Mouse (Mus musculus) thymus, adult 2 months (tissue): ENCODE results near the gene Smyd1. TPM values are rescaled to one million over a fixed set of nuclear protein-coding genes. Genes with fewer than 3 reads are reported as not detected.

ENCODE experiments used
- DNase-seq: peaks from one replicate; pipeline ENCODE4 v3.0.0; 2021
- H3K27ac ChIP-seq: fragments of 200-500 bp; 2 replicates; pipeline ENCODE4 v1.5.1; 2012; ENCODE audit warnings: low read length, control low read depth; ENCODE audit not compliant: control insufficient read depth, insufficient read depth
- H3K27me3 ChIP-seq: fragments of 200-500 bp; 2 replicates; pipeline ENCODE4 v1.6.1; 2012; ENCODE audit warnings: mild to moderate bottlenecking, low read length, moderate library complexity, mixed read lengths; ENCODE audit not compliant: control insufficient read depth, insufficient read depth
- H3K36me3 ChIP-seq: fragments of 200-500 bp; 2 replicates; pipeline ENCODE4 v1.6.1; 2012; ENCODE audit warnings: mild to moderate bottlenecking, low read length, moderate library complexity; ENCODE audit not compliant: control insufficient read depth, insufficient read depth
- H3K4me1 ChIP-seq: fragments of 200-500 bp; replicated peaks from 2 replicates; pipeline ENCODE4 v1.6.1; 2012; ENCODE audit warnings: low read length; ENCODE audit not compliant: control insufficient read depth, insufficient read depth
- H3K4me3 ChIP-seq: fragments of 200-500 bp; 2 replicates; pipeline ENCODE4 v1.5.1; 2012; ENCODE audit warnings: mild to moderate bottlenecking, low read length, control low read depth, moderate library complexity; ENCODE audit not compliant: control insufficient read depth, insufficient read depth
- CTCF ChIP-seq: fragments of 200-500 bp; IDR thresholded peaks from 2 replicates; pipeline ENCODE4 v1.5.1; 2012; ENCODE audit warnings: mild to moderate bottlenecking, control low read depth, low read length, moderate library complexity, borderline replicate concordance; ENCODE audit not compliant: control insufficient read depth, poor library complexity, insufficient read depth; ENCODE audit errors: extremely low read depth
- POLR2A ChIP-seq: fragments of 200-500 bp; IDR thresholded peaks from 2 replicates; pipeline ENCODE4 v1.6.1; 2012; ENCODE audit warnings: mild to moderate bottlenecking, low read length, control low read depth, moderate library complexity; ENCODE audit not compliant: control insufficient read depth, poor library complexity, insufficient read depth; ENCODE audit errors: extremely low read depth
- WGBS: fragments of 180-500 bp; shearing (Covaris S2); methylation state at CpG from one replicate; pipeline ENCODE4 v1.1.7; 2018; 5-methylcytosine and 5-hydroxymethylcytosine counted together
- polyA plus RNA-seq: library from polyadenylated mRNA; depleted of rRNA; stranded (reverse); fragments of >200 nt; gene quantifications from 2 replicates; pipeline ENCODE4 v1.2.3, GENCODE M21; 2012; rRNA removed

Gene Smyd1
- polyA plus RNA-seq, 1 experiment, result 15.1 TPM

- H3K27me3 ChIP-seq, result no peaks in the 10 kb centered on the region
- peaks cover 4% of the 10 kb centered on the region for H3K4me1 ChIP-seq
- no peaks in the 10 kb centered on the region for H3K36me3 ChIP-seq
- 31% methylated on average over 6 of the region's 6 CpGs for WGBS
- no peak for DNase-seq
- H3K27ac ChIP-seq, result no peak overlapping the region
- TF ChIP-seq POLR2A (no peak), CTCF (no peak)
- H3K4me3 ChIP-seq, result no peak overlapping the region
Observed at GRCm38 (mm10) chr6:71166551-71167169, 155.4 kb downstream of the Smyd1 start.

- Histone ChIP-seq H3K4me3 (no peak overlapping the region), H3K4me1 (peaks cover 4% of the 10 kb centered on the region), H3K27ac (no peak overlapping the region), H3K36me3 (no peaks in the 10 kb centered on the region), H3K27me3 (no peaks in the 10 kb centered on the region)
- 40% methylated on average over 6 of the region's 6 CpGs for WGBS
- DNase-seq, result peak; percentile 53
- TF ChIP-seq CTCF, result no peak
- no peak for TF ChIP-seq POLR2A
Observed at GRCm38 (mm10) chr6:71164394-71164793, 157.6 kb downstream of the Smyd1 start.

Other genes starting within 250 kb of the Smyd1 start
- gene Thnsl2, start 177.8 kb downstream of the Smyd1 start, polyA plus RNA-seq, result 3.9 and 4.6 TPM in 2 replicates
- 0.47 and 2.2 TPM in 2 replicates for gene Fabp1, start 122.4 kb downstream of the Smyd1 start, polyA plus RNA-seq
- gene Krcc1, start 50.6 kb downstream of the Smyd1 start, polyA plus RNA-seq, result 7.7 and 8.9 TPM in 2 replicates
- 712 and 845 TPM in 2 replicates for gene Cd8b1, start 555 bp upstream of the Smyd1 start, polyA plus RNA-seq
- 883 and 918 TPM in 2 replicates for gene Cd8a, start 51.2 kb upstream of the Smyd1 start, polyA plus RNA-seq
- gene Rmnd5a, start 118.4 kb upstream of the Smyd1 start, polyA plus RNA-seq, result 268 and 316 TPM in 2 replicates
- gene Rnf103, start 171.7 kb upstream of the Smyd1 start, polyA plus RNA-seq, result 14.3 and 21.5 TPM in 2 replicates
- 27.1 and 33.8 TPM in 2 replicates for gene Chmp3, start 221.6 kb upstream of the Smyd1 start, polyA plus RNA-seq